Mouse (Mus musculus) G1E (cell line): ENCODE measurements around the gene Ilk. TPM values are rescaled to one million over a fixed set of nuclear protein-coding genes. Genes with fewer than 3 reads are reported as not detected.
"Not testable (repeated sequence)": the region's sequence is repeated elsewhere in the genome, so short reads cannot be mapped to it uniquely, and the experiment has no call there.

Experiments used
- ATAC-seq: 2 replicates; pipeline ENCODE4 v1.8.0; 2016; ENCODE audit warnings: mild to moderate bottlenecking; ENCODE audit not compliant: insufficient number of reproducible peaks, poor library complexity, low FRiP score, severe bottlenecking; ENCODE audit errors: extremely low read depth
- DNase-seq: peaks from one replicate; pipeline ENCODE4 v3.0.0; 2012; ENCODE audit warnings: low spot score
- H3K27me3 ChIP-seq: 2 replicates; pipeline ENCODE4 v1.6.1; 2012; ENCODE audit warnings: mild to moderate bottlenecking, low read length, inconsistent platforms; ENCODE audit not compliant: insufficient read depth
- H3K36me3 ChIP-seq: replicated peaks from 2 replicates; pipeline ENCODE3; 2012; ENCODE audit warnings: mild to moderate bottlenecking, inconsistent platforms
- H3K4me1 ChIP-seq: 2 replicates; pipeline ENCODE4 v1.6.1; 2012; ENCODE audit warnings: low read depth, low read length, inconsistent platforms, mixed read lengths; ENCODE audit not compliant: insufficient read depth
- H3K4me3 ChIP-seq: 2 replicates; pipeline ENCODE4 v1.5.1; 2012; ENCODE audit warnings: low read depth, mild to moderate bottlenecking, inconsistent platforms, low read length, moderate library complexity, mixed read lengths
- H3K9me3 ChIP-seq: replicated peaks from 2 replicates; pipeline ENCODE4 v1.6.1; 2012; ENCODE audit warnings: inconsistent platforms
- CTCF ChIP-seq: IDR thresholded peaks from 2 replicates; pipeline ENCODE4 v1.5.1; 2012; ENCODE audit warnings: low read depth, low read length, inconsistent platforms, mixed read lengths
- GATA1 ChIP-seq: IDR thresholded peaks from 2 replicates; pipeline ENCODE4 v1.6.1; 2012; ENCODE audit warnings: borderline replicate concordance, low read length, inconsistent platforms, mixed read lengths
- GATA2 ChIP-seq: IDR thresholded peaks from 2 replicates; pipeline ENCODE4 v1.6.1; 2012; ENCODE audit warnings: low read depth, low read length, inconsistent platforms, borderline replicate concordance
- POLR2AphosphoS5 ChIP-seq: IDR thresholded peaks from 2 replicates; pipeline ENCODE4 v1.6.1; 2012; ENCODE audit warnings: low read depth, low read length, inconsistent platforms; ENCODE audit not compliant: insufficient replicate concordance
- TAL1 ChIP-seq: conservative IDR thresholded peaks from 2 replicates; pipeline ENCODE4 v1.6.1; 2012; ENCODE audit warnings: low read depth, low read length, inconsistent platforms, mixed read lengths
- polyA plus RNA-seq: library from polyadenylated mRNA; stranded (reverse); fragments of >175 nt; gene quantifications from 2 replicates; pipeline ENCODE4 v1.2.3, GENCODE M21; 2012
- total RNA-seq, 2 experiments: library from RNA; stranded (forward) in 1 of 2; stranded (reverse) in 1 of 2; fragments of 200-1000 nt in 1 of 2; fragments of >200 nt in 1 of 2; fragmentation: Nextera tagmentation in 1 of 2; gene quantifications; 2 replicates each; pipeline ENCODE4 v1.2.3; 2014 to 2017

Ilk gene
- total and polyA plus RNA-seq, 3 experiments, result 21.1 to 200 (median 89.3) TPM

- Histone ChIP-seq H3K36me3 (peaks cover 22% of the 10 kb centered on the region), H3K4me1 (peaks cover 3% of the 10 kb centered on the region; the same call in 1 of the 2 replicates), H3K27me3 (no peaks in the 10 kb centered on the region), H3K9me3 (no peaks in the 10 kb centered on the region), H3K4me3 (no peak overlapping the region)
- ATAC-seq, result no peak
- TF ChIP-seq TAL1 (no peak), GATA1 (no peak), CTCF (no peak), POLR2AphosphoS5 (no peak), GATA2 (no peak)
- DNase-seq, result no peak
These were observed 14.5 kb upstream of the Ilk start for GRCm38 (mm10) chr7:105721916-105722315.

GRCm38 (mm10) chr7:105726144-105726979, 10.0 kb upstream of the Ilk start:
- Histone ChIP-seq H3K36me3 (peaks cover 50% of the 10 kb centered on the region), H3K4me3 (no peak overlapping the region), H3K9me3 (no peaks in the 10 kb centered on the region), H3K27me3 (no peaks in the 10 kb centered on the region), H3K4me1 (peaks cover 3% of the 10 kb centered on the region; the same call in 1 of the 2 replicates)
- ATAC-seq, result peak; percentile 81
- no peak for TF ChIP-seq GATA1
- no peak for TF ChIP-seq TAL1
- TF ChIP-seq GATA2, result no peak
- TF ChIP-seq CTCF, result peak; percentile 38; the same call in 1 of the 2 replicates
- no peak for TF ChIP-seq POLR2AphosphoS5
- DNase-seq, result peak; percentile 45

GRCm38 (mm10) chr7:105726980-105727325, 9.4 kb upstream of the Ilk start:
- Histone ChIP-seq H3K36me3 (peaks cover 55% of the 10 kb centered on the region), H3K4me1 (peaks cover 3% of the 10 kb centered on the region; the same call in 1 of the 2 replicates), H3K4me3 (no peak overlapping the region), H3K9me3 (no peaks in the 10 kb centered on the region), H3K27me3 (no peaks in the 10 kb centered on the region)
- TF ChIP-seq POLR2AphosphoS5 (no peak), CTCF (no peak), TAL1 (no peak), GATA1 (no peak)
- DNase-seq (no peak), ATAC-seq (no peak)

GRCm38 (mm10) chr7:105728701-105729428, 7.5 kb upstream of the Ilk start:
- peaks cover 14% of the 10 kb centered on the region for H3K4me1 ChIP-seq
- no peaks in the 10 kb centered on the region for H3K9me3 ChIP-seq
- TF ChIP-seq GATA2 (no peak), POLR2AphosphoS5 (no peak), TAL1 (no peak), CTCF (no peak), GATA1 (no peak)
- no peak overlapping the region for H3K4me3 ChIP-seq
- no peak for ATAC-seq
- no peaks in the 10 kb centered on the region for H3K27me3 ChIP-seq
- peaks cover 75% of the 10 kb centered on the region for H3K36me3 ChIP-seq
- DNase-seq, result no peak

- TF ChIP-seq GATA1, result no peak
- no peak for TF ChIP-seq GATA2
- no peak for TF ChIP-seq CTCF
- no peak for TF ChIP-seq TAL1
- TF ChIP-seq POLR2AphosphoS5, result no peak
- DNase-seq, result no peak
- peaks cover 67% of the 10 kb centered on the region for H3K36me3 ChIP-seq
- peaks cover 47% of the 10 kb centered on the region for H3K4me1 ChIP-seq
- H3K27me3 ChIP-seq, result no peaks in the 10 kb centered on the region
- no peak overlapping the region; the same call in 1 of the 2 replicates for H3K4me3 ChIP-seq
- no peak for ATAC-seq
- no peaks in the 10 kb centered on the region for H3K9me3 ChIP-seq
These were observed 2.6 kb upstream of the Ilk start for GRCm38 (mm10) chr7:105733836-105734235.

GRCm38 (mm10) chr7:105734826-105735225, 1.6 kb upstream of the Ilk start:
- TF ChIP-seq CTCF, result no peak
- no peak for TF ChIP-seq GATA1
- TF ChIP-seq POLR2AphosphoS5, result no peak
- no peak for TF ChIP-seq GATA2
- TF ChIP-seq TAL1, result no peak
- ATAC-seq (no peak), DNase-seq (no peak)
- no peaks in the 10 kb centered on the region for H3K27me3 ChIP-seq
- H3K36me3 ChIP-seq, result peaks cover 66% of the 10 kb centered on the region
- H3K4me1 ChIP-seq, result peaks cover 57% of the 10 kb centered on the region
- H3K9me3 ChIP-seq, result no peaks in the 10 kb centered on the region
- peak overlapping the region; percentile 3; the same call in 1 of the 2 replicates for H3K4me3 ChIP-seq

GRCm38 (mm10) chr7:105735464-105735863, 928 bp upstream of the Ilk start:
- not testable (repeated sequence) for ATAC-seq, H3K9me3 ChIP-seq, DNase-seq, H3K27me3 ChIP-seq
- Histone ChIP-seq H3K36me3 (peaks cover 66% of the 10 kb centered on the region), H3K4me3 (peak overlapping the region; percentile 82), H3K4me1 (peaks cover 64% of the 10 kb centered on the region)
